Mouse (Mus musculus) cortical plate, adult 2 months (tissue): ENCODE data around the gene Cdk10. TPM values are rescaled to one million over a fixed set of nuclear protein-coding genes. Genes with fewer than 3 reads are reported as not detected.
A peak's percentile ranks its signal among the peaks of the same experiment; 100 is the strongest.
"Not testable (repeated sequence)": the region's sequence is repeated elsewhere in the genome, so short reads cannot be mapped to it uniquely, and the experiment has no call there.

ENCODE experiments used
- H3K27ac ChIP-seq: fragments of 200-500 bp; 2 replicates; pipeline ENCODE4 v1.5.1; 2012; ENCODE audit warnings: low read length, control low read depth, inconsistent platforms; ENCODE audit not compliant: insufficient read depth
- H3K4me1 ChIP-seq: fragments of 200-500 bp; 2 replicates; pipeline ENCODE4 v1.6.1; 2011; ENCODE audit warnings: low read length; ENCODE audit not compliant: control insufficient read depth, insufficient read depth
- H3K4me3 ChIP-seq: fragments of 200-500 bp; 2 replicates; pipeline ENCODE4 v1.5.1; 2011; ENCODE audit warnings: mild to moderate bottlenecking, low read length, control low read depth; ENCODE audit not compliant: insufficient read depth
- CTCF ChIP-seq: fragments of 200-500 bp; IDR thresholded peaks from 2 replicates; pipeline ENCODE4 v1.5.1; 2011; ENCODE audit warnings: mild to moderate bottlenecking, control low read depth, low read length; ENCODE audit not compliant: insufficient read depth; ENCODE audit errors: extremely low read depth
- POLR2A ChIP-seq: fragments of 200-500 bp; IDR thresholded peaks from 2 replicates; pipeline ENCODE4 v1.6.1; 2011; ENCODE audit warnings: mild to moderate bottlenecking, low read length, control low read depth; ENCODE audit not compliant: insufficient read depth; ENCODE audit errors: extremely low read depth
- polyA plus RNA-seq: library from polyadenylated mRNA; depleted of rRNA; stranded (reverse); fragments of >200 nt; gene quantifications from 2 replicates; pipeline ENCODE4 v1.2.3, GENCODE M21; 2012

Gene Cdk10
- polyA plus RNA-seq, 1 experiment, result 165 TPM

DNA sequence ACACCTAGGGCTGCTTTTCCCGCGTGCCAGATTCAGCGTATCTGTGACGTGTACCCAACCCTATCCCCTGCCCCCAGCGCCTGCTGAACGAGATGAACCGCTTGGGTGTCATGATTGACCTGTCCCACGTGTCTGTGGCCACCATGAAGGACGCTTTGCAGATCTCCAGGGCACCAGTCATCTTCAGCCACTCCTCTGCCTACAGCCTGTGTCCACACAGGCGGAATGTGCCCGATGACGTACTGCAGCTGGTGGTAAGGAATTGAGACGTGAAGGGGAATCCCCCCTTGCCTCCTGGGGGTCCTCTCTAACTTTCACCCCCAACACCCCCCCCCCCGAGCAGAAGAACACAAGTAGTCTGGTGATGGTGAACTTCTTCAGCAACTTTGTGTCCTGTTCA is 24.8 kb upstream of the Cdk10 start:
- TF ChIP-seq POLR2A, result no peak
- TF ChIP-seq CTCF, result no peak
- no peak overlapping the region for H3K4me3 ChIP-seq
- H3K27ac ChIP-seq, result no peak overlapping the region
- H3K4me1 ChIP-seq, result no peaks in the 10 kb centered on the region

DNA sequence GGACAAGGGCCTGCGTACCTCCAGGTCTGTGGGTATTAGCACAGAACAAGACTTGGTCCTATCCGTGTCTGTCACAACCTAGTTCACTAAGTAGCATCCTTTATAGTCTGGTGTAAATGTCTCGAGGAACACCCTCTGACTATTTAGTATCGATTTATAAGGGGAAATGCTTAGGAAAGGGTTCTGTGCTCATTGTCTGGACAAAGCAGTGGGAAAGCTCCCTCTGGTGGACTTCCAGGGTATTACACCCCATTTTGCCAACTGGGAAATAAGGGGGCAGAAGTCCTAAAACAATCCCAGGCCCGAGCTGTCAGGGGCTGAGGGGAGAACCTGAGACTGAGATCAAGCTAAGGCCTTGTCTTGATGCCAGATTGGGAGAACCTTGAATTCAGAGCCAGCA is 22.4 kb upstream of the Cdk10 start:
- Histone ChIP-seq H3K4me1 (no peaks in the 10 kb centered on the region), H3K27ac (no peak overlapping the region), H3K4me3 (no peak overlapping the region)
- TF ChIP-seq CTCF (peak; percentile 86), POLR2A (no peak)

DNA sequence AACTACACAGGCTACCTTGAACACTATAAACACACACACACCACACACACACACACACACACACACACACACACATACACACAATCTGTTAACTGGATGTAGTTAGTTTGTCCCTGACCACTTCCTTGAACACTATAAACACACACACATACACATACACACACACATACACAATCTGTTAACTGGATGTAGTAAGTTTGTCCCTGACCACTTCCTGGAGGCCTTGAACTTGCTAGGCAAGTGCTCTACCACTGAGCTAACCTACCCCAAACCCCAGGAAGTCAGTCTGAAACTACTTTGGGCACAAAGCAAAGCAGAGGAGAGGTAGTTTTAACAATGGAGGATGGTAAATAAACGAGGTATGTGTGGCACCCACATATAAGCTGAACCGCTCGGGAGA is 21.1 kb upstream of the Cdk10 start:
- Histone ChIP-seq H3K4me3 (no peak overlapping the region), H3K27ac (no peak overlapping the region), H3K4me1 (no peaks in the 10 kb centered on the region)
- TF ChIP-seq POLR2A (no peak), CTCF (no peak)

DNA sequence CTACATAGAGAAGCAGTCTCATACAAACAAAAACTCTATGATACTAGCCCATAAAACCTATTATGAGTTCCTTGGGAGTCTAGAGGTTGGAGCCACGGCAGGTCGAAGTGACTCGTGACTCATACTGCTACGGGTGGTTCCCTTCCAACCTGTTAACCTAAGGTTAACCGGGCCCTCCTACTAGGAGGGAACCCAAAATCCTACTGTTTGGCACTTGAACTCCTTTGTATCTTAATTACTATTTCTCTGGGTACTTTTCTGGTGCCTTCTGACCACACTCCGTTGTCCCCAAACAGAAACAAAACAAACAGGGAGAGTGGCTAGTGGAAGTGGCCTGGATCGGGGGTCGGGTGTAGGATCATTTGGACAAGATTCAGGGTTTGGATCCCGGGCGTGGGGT is 12.8 kb upstream of the Cdk10 start:
- H3K27ac ChIP-seq, result no peak overlapping the region

DNA sequence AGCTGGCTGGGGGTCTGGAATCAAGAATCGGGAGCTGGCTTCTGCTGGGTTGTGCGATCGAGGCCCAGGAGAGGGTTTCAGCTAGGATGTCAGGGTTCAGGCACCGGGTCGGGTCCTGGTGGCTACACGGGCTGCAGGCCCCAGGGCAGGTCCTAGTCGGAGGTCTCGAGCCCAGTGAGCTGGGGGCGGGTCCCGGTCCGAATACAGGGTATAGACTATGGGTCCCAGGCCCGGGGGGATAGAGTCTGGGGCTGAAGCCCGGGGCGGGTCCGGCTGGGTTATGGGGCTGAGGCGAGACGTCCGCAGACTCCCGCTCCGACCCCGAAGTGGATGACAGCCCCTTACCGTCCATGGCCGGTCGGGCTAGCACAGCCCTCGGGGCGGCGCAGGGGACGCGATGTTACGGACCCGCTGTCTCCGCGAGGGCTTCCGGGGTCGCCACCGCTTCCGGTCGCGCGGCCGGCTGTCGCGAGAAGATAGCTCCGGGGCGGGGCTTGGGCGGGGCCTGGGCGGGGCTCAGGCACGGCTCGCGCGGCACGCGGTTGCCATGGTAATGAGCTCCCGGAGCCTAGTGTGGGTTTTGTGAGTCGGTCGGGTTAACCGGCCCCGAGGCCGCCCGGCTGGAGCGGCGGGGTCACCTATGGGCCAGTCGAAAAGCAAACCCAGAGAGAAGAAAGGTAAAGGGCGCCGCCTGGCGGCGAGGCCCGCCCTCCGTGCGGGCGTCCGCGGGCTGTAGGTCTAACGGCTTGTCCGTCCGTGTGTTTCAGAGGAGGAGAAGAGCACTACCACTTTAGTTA is 12.1 kb upstream of the Cdk10 start, which contains the start of the genes Chmp1a and Spata33:
Chmp1a (minus strand) TSS at position 443 of the 797 bp plus-strand sequence.
Spata33 (plus strand) TSS at position 512 of the 797 bp plus-strand sequence.
- H3K4me3 ChIP-seq, result peak within 1 kb of the TSS; percentile 64
- H3K4me1 ChIP-seq, result no peaks in the 10 kb centered on the region; the same call in 1 of the 2 replicates
- H3K27ac ChIP-seq, result peak within 1 kb of the TSS; percentile 22; the same call in 1 of the 2 replicates
- TF ChIP-seq CTCF (no peak), POLR2A (peak; percentile 64; the same call in 1 of the 2 replicates)

More for the DNA sequence above, 12.8 kb upstream of the Cdk10 start:
- TF ChIP-seq POLR2A (no peak), CTCF (no peak)
- peak overlapping the region; percentile 64 for H3K4me3 ChIP-seq
- H3K4me1 ChIP-seq, result no peaks in the 10 kb centered on the region; the same call in 1 of the 2 replicates

DNA sequence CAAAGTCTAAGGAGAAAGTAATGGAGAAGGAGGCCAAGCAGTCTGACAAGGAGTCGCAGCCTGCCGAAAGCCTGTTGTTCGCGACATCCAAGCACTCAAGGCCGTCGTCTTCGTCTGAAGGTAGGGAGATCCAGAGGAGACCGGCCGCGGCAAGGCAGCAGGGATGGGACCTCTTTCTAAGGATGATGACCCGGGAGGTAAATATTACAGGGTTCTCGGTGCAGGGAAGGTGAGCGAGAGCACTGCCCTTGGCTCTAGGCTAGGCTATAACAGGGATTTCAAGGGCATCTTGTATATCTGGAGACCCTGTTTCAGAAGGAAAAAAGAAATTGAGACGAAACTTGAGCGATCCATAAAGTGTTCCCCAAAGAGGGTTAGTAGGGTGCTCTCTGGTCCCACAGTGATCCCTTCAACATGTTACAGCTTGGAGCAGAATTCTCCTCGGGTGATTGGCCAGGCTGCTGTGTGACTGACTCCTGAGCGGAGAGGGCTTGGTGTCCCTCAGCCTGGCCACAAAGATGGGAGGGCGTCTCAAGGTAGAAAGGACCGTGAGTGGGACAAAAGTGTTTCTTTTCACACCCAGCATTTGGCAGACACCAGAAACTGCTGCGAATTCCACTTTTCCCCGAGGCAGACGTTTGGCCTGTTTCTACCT is 11.4 kb upstream of the Cdk10 start:
- no peaks in the 10 kb centered on the region; the same call in 1 of the 2 replicates for H3K4me1 ChIP-seq
- no peak for TF ChIP-seq POLR2A
- no peak for TF ChIP-seq CTCF
- peak overlapping the region; percentile 64 for H3K4me3 ChIP-seq
- H3K27ac ChIP-seq, result no peak overlapping the region

DNA sequence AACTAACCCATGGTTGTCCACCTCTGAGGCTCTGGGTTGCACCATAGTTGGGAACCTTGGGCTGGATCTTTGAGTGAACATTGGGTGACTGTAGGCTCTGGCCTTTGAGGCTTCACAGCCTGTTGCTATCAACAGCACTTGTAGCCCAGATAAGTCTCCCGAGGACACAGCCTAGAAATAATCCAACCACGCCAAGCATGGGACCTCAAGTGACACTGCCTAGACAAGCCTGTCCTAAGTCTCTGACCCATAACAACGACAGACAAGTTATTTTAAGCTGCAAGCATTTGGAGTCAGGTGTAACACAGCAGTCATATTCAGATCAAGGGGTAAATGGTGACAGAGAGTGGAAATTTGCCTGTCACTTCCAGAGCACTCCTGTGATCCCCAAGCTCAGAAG is 9.2 kb upstream of the Cdk10 start:
- Histone ChIP-seq H3K4me3 (no peak overlapping the region), H3K4me1 (no peaks in the 10 kb centered on the region; the same call in 1 of the 2 replicates), H3K27ac (no peak overlapping the region)
- TF ChIP-seq POLR2A (no peak), CTCF (no peak)

DNA sequence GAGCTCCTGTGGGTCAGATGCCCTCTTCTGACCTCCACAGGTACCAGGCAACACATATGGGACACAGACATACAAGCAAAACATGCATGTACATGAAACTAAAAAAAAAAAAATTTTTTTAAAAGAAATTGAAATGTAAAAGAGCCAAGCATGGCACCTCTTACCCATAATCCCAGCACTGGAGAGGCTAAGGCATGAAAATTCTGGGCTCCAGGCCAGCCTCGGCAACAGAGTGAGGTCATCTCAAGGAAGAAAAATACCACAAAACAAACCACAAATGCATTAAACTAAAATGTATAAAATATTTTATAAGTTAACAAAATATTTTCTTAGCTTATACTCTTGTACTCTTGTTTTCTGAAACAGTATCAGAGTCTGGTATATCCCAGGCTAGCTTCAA is 3.7 kb upstream of the Cdk10 start:
- no peak overlapping the region for H3K27ac ChIP-seq
- TF ChIP-seq CTCF, result no peak
- H3K4me1 ChIP-seq, result no peaks in the 10 kb centered on the region; the same call in 1 of the 2 replicates
- H3K4me3 ChIP-seq, result no peak overlapping the region

DNA sequence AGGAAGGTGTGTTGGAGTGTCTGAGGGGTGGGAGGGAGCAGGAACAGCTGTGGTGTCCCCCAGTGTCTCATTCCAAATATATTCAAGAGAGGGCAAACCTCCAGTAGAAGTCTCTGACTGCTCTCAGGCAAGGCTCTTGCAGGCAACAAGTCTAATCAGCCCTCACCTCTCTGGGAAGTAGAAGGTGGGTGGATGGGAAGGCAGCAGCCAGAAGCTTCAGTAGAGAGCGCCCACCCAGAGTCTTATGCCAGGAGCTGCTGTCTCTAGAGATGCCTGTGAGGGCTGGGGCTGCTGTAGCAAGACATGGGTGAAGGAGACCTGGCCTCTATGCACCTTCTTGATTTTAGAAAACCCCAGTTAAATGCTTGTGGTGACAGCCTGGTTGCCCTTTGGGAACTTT is 3.8 kb downstream of the Cdk10 start:
- Histone ChIP-seq H3K4me3 (no peak overlapping the region), H3K27ac (no peak overlapping the region), H3K4me1 (peaks cover 4% of the 10 kb centered on the region; the same call in 1 of the 2 replicates)
- no peak for TF ChIP-seq POLR2A
- TF ChIP-seq CTCF, result no peak

DNA sequence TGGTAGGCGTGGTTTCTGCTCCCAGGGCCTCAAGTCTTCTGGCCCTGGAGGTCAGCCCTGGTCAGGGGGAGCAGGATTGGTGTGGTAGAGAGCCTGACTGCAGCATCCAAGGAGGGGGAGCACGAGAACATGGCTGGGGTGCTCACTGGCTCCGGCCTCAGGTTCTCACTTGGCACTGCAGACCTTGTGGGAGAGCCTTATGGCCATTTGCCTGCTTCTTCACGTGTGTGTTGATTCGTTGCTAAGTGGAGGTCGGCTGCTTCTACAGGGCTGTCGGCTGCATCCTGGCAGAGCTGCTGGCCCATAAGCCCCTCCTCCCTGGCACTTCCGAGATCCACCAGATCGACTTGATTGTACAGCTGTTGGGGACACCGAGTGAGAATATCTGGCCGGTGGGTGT is 5.7 kb downstream of the Cdk10 start:
- H3K27ac ChIP-seq, H3K4me1 ChIP-seq, H3K4me3 ChIP-seq: not testable (repeated sequence)
